Mouse (Mus musculus) kidney, embryonic 14.5 days (tissue): ENCODE results near the gene Vmn1r219. TPM values are rescaled to one million over a fixed set of nuclear protein-coding genes. Genes with fewer than 3 reads are reported as not detected.
"Not testable (repeated sequence)": the region's sequence is repeated elsewhere in the genome, so short reads cannot be mapped to it uniquely, and the experiment has no call there.

ENCODE experiments used
- ATAC-seq: fragments of 200-750 bp; cut with Nextera tagmentation; 2 replicates; pipeline ENCODE4 v1.8.0; 2017; ENCODE audit warnings: moderate number of reproducible peaks, mild to moderate bottlenecking, moderate TSS enrichment, moderate library complexity; ENCODE audit not compliant: low FRiP score, low TSS enrichment
- H3K27ac ChIP-seq: fragments of 300-500 bp; sonication (generic); 2 replicates; pipeline ENCODE4 v1.5.1; 2014; ENCODE audit warnings: low read depth, mild to moderate bottlenecking, low read length, moderate library complexity, mixed read lengths
- H3K27me3 ChIP-seq: fragments of 300-500 bp; sonication (generic); 2 replicates; pipeline ENCODE4 v1.6.1; 2014; ENCODE audit warnings: mild to moderate bottlenecking, low read length; ENCODE audit not compliant: control insufficient read depth, insufficient read depth
- H3K36me3 ChIP-seq: fragments of 300-500 bp; sonication (generic); 2 replicates; pipeline ENCODE4 v1.6.1; 2014; ENCODE audit warnings: low read length, mixed read lengths; ENCODE audit not compliant: control insufficient read depth, insufficient read depth
- H3K4me1 ChIP-seq: fragments of 300-500 bp; sonication (generic); 2 replicates; pipeline ENCODE4 v1.6.1; 2014; ENCODE audit warnings: low read length, mixed read lengths; ENCODE audit not compliant: control insufficient read depth, insufficient read depth
- H3K4me2 ChIP-seq: fragments of 300-500 bp; sonication (generic); replicated peaks from 2 replicates; pipeline ENCODE4 v1.6.1; 2014; ENCODE audit warnings: low read depth, mild to moderate bottlenecking, low read length
- H3K4me3 ChIP-seq: fragments of 300-500 bp; sonication (generic); 2 replicates; pipeline ENCODE4 v1.5.1; 2014; ENCODE audit warnings: mild to moderate bottlenecking, low read length
- H3K9ac ChIP-seq: fragments of 300-500 bp; sonication (generic); 2 replicates; pipeline ENCODE4 v1.6.1; 2014; ENCODE audit warnings: low read depth, mild to moderate bottlenecking, low read length, moderate library complexity
- H3K9me3 ChIP-seq: fragments of 300-500 bp; sonication (generic); 2 replicates; pipeline ENCODE4 v1.6.1; 2016; ENCODE audit warnings: low read length; ENCODE audit not compliant: control insufficient read depth
- WGBS: fragments of 180-500 bp; shearing (Covaris S2); extraction: QIAGEN DNeasy Blood & Tissue Kit; methylation state at CpG from one replicate; pipeline ENCODE4 v1.1.7; 2014; 5-methylcytosine and 5-hydroxymethylcytosine counted together
- polyA plus RNA-seq: library from polyadenylated mRNA; unstranded; fragments of >200 nt; fragmentation: Nextera tagmentation; extraction: Ambion mirVana; gene quantifications from 2 replicates; pipeline ENCODE4 v1.2.1, GENCODE M21; 2014

Vmn1r219 gene
- polyA plus RNA-seq = 0.03 TPM in 1 of 2 replicates, not detected in the other

- WGBS = 75% methylated on average over 4 of the region's 4 CpGs
- Histone ChIP-seq H3K9me3 (no peaks in the 10 kb centered on the region), H3K4me2 (no peak within 1 kb of the TSS)
These were observed at the start of gene Vmn1r219 for GRCm38 (mm10) chr13:23159012-23159411. Gene Vmn1r219, plus strand, starts transcription at chr13:23159312.

GRCm38 (mm10) chr13:23118126-23118525, 41.0 kb upstream of the Vmn1r219 start, which contains the start of gene Vmn1r217:
Gene Vmn1r217, minus strand, starts transcription at chr13:23118226.
- not testable (repeated sequence) for ATAC-seq, H3K4me2 ChIP-seq, H3K4me3 ChIP-seq, H3K9ac ChIP-seq, H3K27ac ChIP-seq, H3K4me1 ChIP-seq, H3K27me3 ChIP-seq, H3K9me3 ChIP-seq, H3K36me3 ChIP-seq
- WGBS = 87% methylated on average over 1 of the region's 1 CpGs

More at GRCm38 (mm10) chr13:23159012-23159411, at the start of gene Vmn1r219:
- Histone ChIP-seq H3K4me1 (no peaks in the 10 kb centered on the region), H3K9ac (no peak within 1 kb of the TSS), H3K4me3 (no peak within 1 kb of the TSS), H3K27me3 (no peaks in the 10 kb centered on the region), H3K36me3 (no peaks in the 10 kb centered on the region), H3K27ac (no peak within 1 kb of the TSS)
- no peak for ATAC-seq

GRCm38 (mm10) chr13:23120611-23121010, 38.5 kb upstream of the Vmn1r219 start:
- no peaks in the 10 kb centered on the region for H3K4me1 ChIP-seq
- no peak overlapping the region for H3K9ac ChIP-seq
- H3K9me3 ChIP-seq = no peaks in the 10 kb centered on the region
- WGBS = 92% methylated on average over 2 of the region's 2 CpGs
- H3K27me3 ChIP-seq = no peaks in the 10 kb centered on the region
- no peaks in the 10 kb centered on the region for H3K36me3 ChIP-seq
- H3K27ac ChIP-seq = no peak overlapping the region
- no peak overlapping the region for H3K4me3 ChIP-seq
- no peak for ATAC-seq
- no peak overlapping the region for H3K4me2 ChIP-seq

GRCm38 (mm10) chr13:23133099-23133498, 26.0 kb upstream of the Vmn1r219 start, which contains the start of gene Vmn1r218:
Gene Vmn1r218, plus strand, starts transcription at chr13:23133155.
- H3K27me3 ChIP-seq = no peaks in the 10 kb centered on the region
- no peak within 1 kb of the TSS for H3K9ac ChIP-seq
- WGBS = 84% methylated on average over 3 of the region's 3 CpGs
- H3K36me3 ChIP-seq = no peaks in the 10 kb centered on the region
- H3K27ac ChIP-seq = no peak within 1 kb of the TSS
- H3K9me3 ChIP-seq = no peaks in the 10 kb centered on the region
- H3K4me3 ChIP-seq = no peak within 1 kb of the TSS
- ATAC-seq = no peak
- H3K4me1 ChIP-seq = no peaks in the 10 kb centered on the region
- no peak within 1 kb of the TSS for H3K4me2 ChIP-seq

GRCm38 (mm10) chr13:23133501-23133900, 25.6 kb upstream of the Vmn1r219 start:
- Histone ChIP-seq H3K4me3 (no peak overlapping the region), H3K9me3 (no peaks in the 10 kb centered on the region), H3K4me2 (no peak overlapping the region), H3K27me3 (no peaks in the 10 kb centered on the region), H3K27ac (no peak overlapping the region), H3K4me1 (no peaks in the 10 kb centered on the region), H3K9ac (no peak overlapping the region), H3K36me3 (no peaks in the 10 kb centered on the region)
- 48% methylated on average over 1 of the region's 1 CpGs for WGBS
- ATAC-seq = no peak

GRCm38 (mm10) chr13:23138880-23139279, 20.2 kb upstream of the Vmn1r219 start:
- no peaks in the 10 kb centered on the region for H3K27me3 ChIP-seq
- H3K36me3 ChIP-seq = no peaks in the 10 kb centered on the region
- no peak overlapping the region for H3K27ac ChIP-seq
- no peak overlapping the region for H3K9ac ChIP-seq
- no peaks in the 10 kb centered on the region for H3K4me1 ChIP-seq
- WGBS = 84% methylated on average over 2 of the region's 2 CpGs
- ATAC-seq = no peak
- H3K9me3 ChIP-seq = no peaks in the 10 kb centered on the region
- no peak overlapping the region for H3K4me3 ChIP-seq
- H3K4me2 ChIP-seq = no peak overlapping the region

- H3K9me3 ChIP-seq = no peaks in the 10 kb centered on the region
- H3K4me3 ChIP-seq = no peak overlapping the region
- H3K4me1 ChIP-seq = no peaks in the 10 kb centered on the region
- ATAC-seq = no peak
- H3K36me3 ChIP-seq = no peaks in the 10 kb centered on the region
- no peak overlapping the region for H3K4me2 ChIP-seq
- no peaks in the 10 kb centered on the region for H3K27me3 ChIP-seq
- WGBS = 87% methylated on average over 3 of the region's 3 CpGs
- no peak overlapping the region for H3K27ac ChIP-seq
- no peak overlapping the region for H3K9ac ChIP-seq
These were observed 1.3 kb upstream of the Vmn1r219 start for GRCm38 (mm10) chr13:23157848-23158247.

- 82% methylated on average over 4 of the region's 4 CpGs for WGBS
These were observed 7.4 kb downstream of the Vmn1r219 start for GRCm38 (mm10) chr13:23166471-23166870.

GRCm38 (mm10) chr13:23187875-23188274, 28.8 kb downstream of the Vmn1r219 start, which contains the start of gene Vmn1r220:
Gene Vmn1r220, minus strand, starts transcription at chr13:23187975.
- no peak for ATAC-seq
- H3K36me3 ChIP-seq = no peaks in the 10 kb centered on the region
- WGBS = 94% methylated on average over 2 of the region's 2 CpGs
- H3K4me2 ChIP-seq = no peak within 1 kb of the TSS
- no peak within 1 kb of the TSS for H3K4me3 ChIP-seq
- no peaks in the 10 kb centered on the region for H3K9me3 ChIP-seq
- no peaks in the 10 kb centered on the region for H3K27me3 ChIP-seq
- no peaks in the 10 kb centered on the region for H3K4me1 ChIP-seq
- H3K27ac ChIP-seq = no peak within 1 kb of the TSS
- no peak within 1 kb of the TSS for H3K9ac ChIP-seq

More at GRCm38 (mm10) chr13:23166471-23166870, 7.4 kb downstream of the Vmn1r219 start:
- not testable (repeated sequence) for H3K4me3 ChIP-seq, H3K36me3 ChIP-seq, H3K4me2 ChIP-seq, H3K27me3 ChIP-seq, H3K27ac ChIP-seq, H3K9ac ChIP-seq, ATAC-seq, H3K9me3 ChIP-seq, H3K4me1 ChIP-seq
